Mouse (Mus musculus): Measurements from ENCODE around the gene Otp.

GRCm38 (mm10) chr13:94883163-94883965, 8.0 kb downstream of the Otp start:
- TF ChIP-seq CTCF (IDR thresholded peaks at IDR 0.05; ENCODE audit: borderline replicate concordance, insufficient read depth, low read length) (no peak), POLR2A (IDR thresholded peaks at IDR 0.05; ENCODE audit: low read depth, low read length) (no peak)
